Mouse (Mus musculus) heart, embryonic 14.5 days (tissue): ENCODE results near the gene Ihh. TPM values are rescaled to one million over a fixed set of nuclear protein-coding genes. Genes with fewer than 3 reads are reported as not detected.

ENCODE experiments used
- ATAC-seq: fragments of 200-750 bp; cut with Nextera tagmentation; 2 replicates; pipeline ENCODE4 v1.8.0; 2017; ENCODE audit warnings: low read depth, moderate TSS enrichment; ENCODE audit not compliant: insufficient number of reproducible peaks, insufficient read depth, low FRiP score
- H3K27ac ChIP-seq, 2 experiments: fragments of 200-500 bp in 1 of 2; fragments of 300-500 bp in 1 of 2; sonication (generic) in 1 of 2; replicated peaks in 1 of 2; 2 replicates each; pipeline ENCODE4 v1.5.1; 2012 to 2014; ENCODE audit warnings: low read depth in 2 of 2, low read length in 2 of 2, control low read depth in 1 of 2, mild to moderate bottlenecking in 1 of 2, mixed read lengths in 1 of 2; ENCODE audit not compliant: control insufficient read depth in 1 of 2, insufficient read depth in 1 of 2
- H3K27me3 ChIP-seq: fragments of 300-500 bp; sonication (generic); 2 replicates; pipeline ENCODE4 v1.6.1; 2014; ENCODE audit warnings: mild to moderate bottlenecking, low read length, control low read depth; ENCODE audit not compliant: control insufficient read depth, insufficient read depth
- H3K36me3 ChIP-seq: fragments of 300-500 bp; sonication (generic); 2 replicates; pipeline ENCODE4 v1.6.1; 2014; ENCODE audit warnings: mild to moderate bottlenecking, control low read depth, low read length, mixed read lengths; ENCODE audit not compliant: control insufficient read depth, insufficient read depth
- H3K4me1 ChIP-seq, 2 experiments: fragments of 200-500 bp in 1 of 2; fragments of 300-500 bp in 1 of 2; sonication (generic) in 1 of 2; 2 replicates each; pipeline ENCODE4 v1.6.1; 2012 to 2014; ENCODE audit warnings: low read length in 2 of 2, control low read depth in 1 of 2, mixed read lengths in 1 of 2; ENCODE audit not compliant: control insufficient read depth in 2 of 2, insufficient read depth in 2 of 2
- H3K4me2 ChIP-seq: fragments of 300-500 bp; sonication (generic); 2 replicates; pipeline ENCODE4 v1.6.1; 2014; ENCODE audit warnings: mild to moderate bottlenecking, low read length
- H3K4me3 ChIP-seq, 2 experiments: fragments of 200-500 bp in 1 of 2; fragments of 300-500 bp in 1 of 2; sonication (generic) in 1 of 2; 2 replicates each; pipeline ENCODE4 v1.5.1; 2012 to 2014; ENCODE audit warnings: low read length in 2 of 2, mild to moderate bottlenecking in 2 of 2, control low read depth in 1 of 2, low read depth in 1 of 2, moderate library complexity in 1 of 2; ENCODE audit not compliant: control insufficient read depth in 1 of 2, insufficient read depth in 1 of 2
- H3K9ac ChIP-seq: fragments of 300-500 bp; sonication (generic); 2 replicates; pipeline ENCODE4 v1.6.1; 2014; ENCODE audit warnings: mild to moderate bottlenecking, low read length
- H3K9me3 ChIP-seq: fragments of 300-500 bp; sonication (generic); 2 replicates; pipeline ENCODE4 v1.6.1; 2016; ENCODE audit warnings: low read length, control low read depth; ENCODE audit not compliant: control insufficient read depth
- WGBS: fragments of 180-500 bp; shearing (Covaris S2); extraction: QIAGEN DNeasy Blood & Tissue Kit; methylation state at CpG from one replicate; pipeline ENCODE4 v1.1.7; 2014; 5-methylcytosine and 5-hydroxymethylcytosine counted together
- polyA plus RNA-seq: library from polyadenylated mRNA; unstranded; fragments of >200 nt; fragmentation: Nextera tagmentation; extraction: Ambion mirVana; gene quantifications from 2 replicates; pipeline ENCODE4 v1.2.1, GENCODE M21; 2014

Gene Ihh
- polyA plus RNA-seq, 1 experiment from 2014 or later, result 0.14 TPM

GRCm38 (mm10) chr1:74950576-74951490, 639 bp downstream of the Ihh start:
- H3K9ac ChIP-seq, result no peak overlapping the region; the same call in 1 of the 2 replicates
- no peaks in the 10 kb centered on the region for H3K9me3 ChIP-seq
- peak overlapping the region; percentile 27 to 45 for H3K4me3 ChIP-seq
- no peak overlapping the region for H3K27ac ChIP-seq
- H3K4me1 ChIP-seq, result peaks cover 3 to 27% of the 10 kb centered on the region in 2 experiments; a peak in 3 of 4 replicates
- H3K36me3 ChIP-seq, result no peaks in the 10 kb centered on the region
- ATAC-seq, result no peak
- WGBS, result under 1% methylated on average over 78 of the region's 84 CpGs
- H3K4me2 ChIP-seq, result peak overlapping the region; percentile 78
- H3K27me3 ChIP-seq, result peaks cover 97% of the 10 kb centered on the region

GRCm38 (mm10) chr1:74950066-74950465, 1.4 kb downstream of the Ihh start:
- WGBS, result 3% methylated on average over 16 of the region's 16 CpGs
- Histone ChIP-seq H3K9ac (no peak overlapping the region), H3K4me3 (peak overlapping the region in 1 of 2 experiments; percentile 45; a peak in 1 of 4 replicates), H3K4me1 (peaks cover 3 to 27% of the 10 kb centered on the region in 2 experiments; a peak in 3 of 4 replicates), H3K27me3 (peaks cover 99% of the 10 kb centered on the region), H3K9me3 (no peaks in the 10 kb centered on the region), H3K27ac (no peak overlapping the region), H3K36me3 (no peaks in the 10 kb centered on the region), H3K4me2 (no peak overlapping the region)
- no peak for ATAC-seq

GRCm38 (mm10) chr1:74949666-74950050, 1.8 kb downstream of the Ihh start:
- WGBS, result 2% methylated on average over 24 of the region's 24 CpGs
- ATAC-seq, result no peak
- peaks cover 3 to 27% of the 10 kb centered on the region in 2 experiments; a peak in 3 of 4 replicates for H3K4me1 ChIP-seq
- peaks cover 99% of the 10 kb centered on the region for H3K27me3 ChIP-seq
- no peaks in the 10 kb centered on the region for H3K36me3 ChIP-seq
- H3K27ac ChIP-seq, result no peak overlapping the region
- 0 out of 2 replicates have a peak overlapping the region, but pooled peaks have one; percentile 0 for H3K4me2 ChIP-seq
- H3K9ac ChIP-seq, result no peak overlapping the region
- H3K4me3 ChIP-seq, result peak overlapping the region in 1 of 2 experiments; percentile 45; a peak in 2 of 4 replicates
- no peaks in the 10 kb centered on the region for H3K9me3 ChIP-seq

GRCm38 (mm10) chr1:74948784-74949665, 2.4 kb downstream of the Ihh start:
- H3K4me3 ChIP-seq, result peak overlapping the region in 1 of 2 experiments; percentile 45; a peak in 2 of 4 replicates
- no peaks in the 10 kb centered on the region for H3K9me3 ChIP-seq
- H3K4me1 ChIP-seq, result peaks cover 3 to 27% of the 10 kb centered on the region in 2 experiments; a peak in 3 of 4 replicates
- H3K27ac ChIP-seq, result no peak overlapping the region
- WGBS, result 3% methylated on average over 20 of the region's 20 CpGs
- H3K4me2 ChIP-seq, result peak overlapping the region; percentile 62
- H3K27me3 ChIP-seq, result peaks cover 100% of the 10 kb centered on the region
- no peaks in the 10 kb centered on the region for H3K36me3 ChIP-seq
- no peak for ATAC-seq
- H3K9ac ChIP-seq, result no peak overlapping the region

- peak overlapping the region; percentile 62 for H3K4me2 ChIP-seq
- no peaks in the 10 kb centered on the region for H3K9me3 ChIP-seq
- 3% methylated on average over 39 of the region's 41 CpGs for whole genome bisulfite sequencing
- peaks cover 99% of the 10 kb centered on the region for H3K27me3 ChIP-seq
- ATAC-seq, result no peak
- H3K36me3 ChIP-seq, result no peaks in the 10 kb centered on the region
- no peak overlapping the region for H3K27ac ChIP-seq
- H3K4me1 ChIP-seq, result peaks cover 3 to 27% of the 10 kb centered on the region in 2 experiments; a peak in 3 of 4 replicates
- no peak overlapping the region for H3K9ac ChIP-seq
- peak overlapping the region in 1 of 2 experiments; percentile 33; a peak in 2 of 4 replicates for H3K4me3 ChIP-seq
Observed at GRCm38 (mm10) chr1:74947986-74948670, 3.3 kb downstream of the Ihh start.

GRCm38 (mm10) chr1:74941651-74942360, 9.7 kb downstream of the Ihh start:
- Histone ChIP-seq H3K27me3 (peaks cover 65% of the 10 kb centered on the region), H3K27ac (no peak overlapping the region), H3K9ac (no peak overlapping the region), H3K36me3 (no peaks in the 10 kb centered on the region), H3K9me3 (no peaks in the 10 kb centered on the region), H3K4me2 (no peak overlapping the region), H3K4me1 (no peaks in the 10 kb centered on the region), H3K4me3 (no peak overlapping the region)
- ATAC-seq, result no peak
- WGBS, result 48% methylated on average over 12 of the region's 12 CpGs
